Mouse (Mus musculus) CD4-positive, CD25-positive, alpha-beta regulatory T cell, adult 2 months (primary cell): ENCODE measurements around the gene Zfp712.
A peak's percentile ranks its signal among the peaks of the same experiment; 100 is the strongest.

Source experiments
- DNase-seq: peaks from one replicate; pipeline ENCODE4 v3.0.0-alpha.2; 2012; ENCODE audit warnings: low read depth, low spot score

Zfp712 gene

DNA sequence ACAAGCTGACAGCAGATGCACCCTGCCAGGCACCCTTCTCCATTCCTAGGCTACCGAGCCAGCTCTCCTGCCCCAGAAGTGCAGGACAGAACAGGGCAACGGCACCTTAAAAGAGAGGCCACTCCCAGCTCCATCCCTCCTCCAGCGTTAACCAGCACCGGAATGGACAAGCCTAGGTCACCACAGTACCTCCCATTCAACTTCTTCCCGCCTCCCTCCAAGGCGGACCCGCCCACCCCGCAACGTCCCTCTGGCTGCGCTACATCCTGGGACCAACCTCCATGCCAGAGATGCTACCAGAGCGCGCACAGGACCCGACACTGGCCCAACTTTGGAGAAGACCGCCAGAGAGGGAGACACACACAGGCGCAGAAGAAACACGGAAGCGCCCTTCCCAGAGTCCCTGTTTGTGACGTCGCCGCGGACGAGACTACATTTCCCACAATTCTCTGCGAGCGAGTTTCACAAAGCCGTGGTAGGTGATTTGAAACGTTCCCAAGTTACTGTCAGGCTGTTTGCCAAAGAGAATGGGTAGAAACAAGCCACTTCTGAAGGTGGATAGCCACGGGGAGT lies at the start of gene Zfp712:
Gene Zfp712, minus strand, starts transcription at position 385 of the 573 bp plus-strand sequence.
- peak; percentile 92 for DNase-seq

DNA sequence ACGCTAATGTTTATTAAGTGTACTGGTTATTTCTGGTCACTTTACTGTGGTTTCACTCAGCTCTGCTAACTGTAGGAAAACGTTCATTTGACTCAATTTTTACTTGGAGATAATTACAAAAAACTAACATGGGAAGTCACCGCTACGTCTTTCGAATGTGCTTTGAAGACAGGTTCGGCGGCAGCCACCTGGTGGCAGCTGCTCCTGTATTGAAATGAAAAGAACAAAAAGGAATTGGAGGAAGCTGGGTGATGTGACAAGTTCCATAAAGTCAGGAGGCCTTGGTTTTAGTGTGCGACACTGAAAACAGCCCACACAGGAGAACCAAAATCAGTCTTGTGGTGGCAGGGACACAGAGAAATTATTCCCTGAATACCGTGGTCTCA lies 47.8 kb upstream of the Zfp712 start:
- DNase-seq = no peak

DNA sequence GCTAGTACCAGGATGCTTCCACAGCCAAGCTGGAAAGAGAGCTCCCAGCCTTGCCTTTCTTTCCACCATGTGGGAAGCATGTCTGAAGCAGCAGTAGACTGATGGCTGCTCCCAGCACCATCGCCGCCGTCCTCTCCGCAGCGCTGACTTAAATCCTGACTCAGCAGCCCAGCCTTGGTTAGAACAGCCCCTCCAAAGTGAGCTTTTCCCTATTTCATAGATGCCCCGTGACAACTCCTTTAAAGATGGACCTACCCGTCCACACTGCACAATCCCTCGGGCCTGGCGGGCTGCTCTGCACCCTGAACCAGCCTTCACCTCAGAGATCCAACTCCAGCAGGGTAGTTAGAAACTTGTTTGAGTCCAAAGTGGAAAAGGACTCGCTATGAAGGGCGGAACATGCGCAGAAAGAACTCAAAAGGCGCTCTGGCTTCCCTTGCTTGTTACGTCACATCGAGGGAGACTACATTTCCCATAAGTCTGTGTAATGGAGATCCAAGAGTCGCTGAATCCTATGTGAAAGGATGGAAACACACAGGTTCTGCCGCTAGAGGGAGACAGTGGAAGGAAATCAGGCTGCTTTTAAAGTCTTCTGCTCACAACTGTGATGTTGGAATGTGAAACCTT lies 47.3 kb upstream of the Zfp712 start, which contains the start of gene Gm28557:
Gene Gm28557, minus strand, starts transcription at position 411 of the 627 bp plus-strand sequence.
- peak; percentile 96 for DNase-seq

DNA sequence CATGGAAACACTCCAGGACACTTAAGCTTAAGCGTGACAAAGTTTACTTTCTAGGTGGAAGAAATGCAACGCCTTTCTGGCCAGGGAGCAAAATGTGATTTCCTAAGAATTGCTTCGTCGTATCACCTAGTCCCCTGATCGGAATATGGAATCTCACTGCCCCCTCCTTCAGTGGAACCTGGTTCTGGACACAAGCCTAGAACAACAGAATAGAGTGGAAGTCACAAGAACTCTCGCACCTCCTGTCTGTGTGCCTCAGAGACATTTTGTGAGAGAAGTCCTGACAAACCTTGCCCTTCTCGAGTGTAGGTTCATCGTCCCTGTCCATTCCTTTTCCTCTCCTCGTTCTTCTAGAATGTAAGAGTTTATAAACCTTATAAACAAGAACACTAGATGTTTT lies 46.7 kb upstream of the Zfp712 start:
- DNase-seq = no peak

DNA sequence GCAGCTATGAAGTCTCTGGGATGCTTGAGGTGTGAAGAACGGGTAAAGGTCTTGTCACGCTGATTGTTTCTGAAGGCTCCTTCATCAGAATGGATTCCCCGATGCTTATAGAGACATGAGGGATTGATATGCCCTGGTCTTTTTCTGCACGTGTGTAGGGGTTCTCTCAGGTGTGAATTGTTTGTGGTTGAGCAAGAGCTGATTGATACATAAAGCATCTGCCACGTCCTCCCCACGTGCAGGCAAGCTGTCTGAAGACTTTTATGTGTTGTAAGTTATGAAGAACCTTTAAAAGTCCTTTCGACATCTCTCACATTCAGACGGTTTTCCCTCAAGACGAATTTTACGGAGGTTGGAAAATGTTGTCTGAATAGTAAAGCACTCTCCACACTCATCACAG lies 36.9 kb upstream of the Zfp712 start, which contains the start of gene Zfp708:
Gene Zfp708, minus strand, starts transcription at position 101 of the 400 bp plus-strand sequence.
- DNase-seq = no peak

DNA sequence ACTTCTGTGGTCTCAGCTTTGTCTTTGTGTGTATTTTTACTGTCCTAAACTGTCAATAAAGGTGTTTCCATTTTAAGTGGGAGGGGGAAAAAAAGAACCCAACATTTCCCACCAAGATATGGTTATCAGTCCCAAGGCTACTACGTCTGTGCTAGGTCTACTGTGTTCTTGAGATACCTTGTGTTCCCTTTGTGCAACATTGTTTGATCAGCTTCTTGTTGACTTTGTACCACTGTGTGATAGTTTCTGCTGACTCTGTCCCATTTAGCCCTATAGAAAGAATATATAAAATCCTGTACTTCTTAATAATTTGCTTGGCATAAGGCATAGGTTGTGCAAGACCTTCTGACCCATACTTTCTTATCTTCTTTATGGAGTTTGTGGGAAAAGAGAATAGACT lies 29.2 kb upstream of the Zfp712 start:
- no peak for DNase-seq

DNA sequence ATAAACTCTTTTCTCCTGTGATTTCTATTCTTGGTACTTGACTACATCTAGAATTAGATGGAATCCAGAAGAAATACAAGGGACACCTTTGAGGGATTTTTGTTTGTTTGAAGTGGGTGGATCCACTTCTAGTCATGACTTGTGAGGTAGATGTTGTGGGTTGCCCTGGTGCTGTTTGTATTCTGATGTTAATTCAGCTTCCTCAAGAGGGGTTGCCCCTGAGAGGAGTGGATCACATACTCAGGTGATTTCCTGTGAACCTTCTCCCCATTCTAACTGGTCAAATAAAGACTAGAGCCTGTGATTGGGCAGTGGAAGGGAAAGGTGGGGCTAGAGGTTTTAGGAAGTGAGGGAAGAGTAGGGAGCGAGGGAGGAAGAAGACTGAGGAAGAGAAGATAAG lies 21.0 kb upstream of the Zfp712 start:
- peak; percentile 35 for DNase-seq

DNA sequence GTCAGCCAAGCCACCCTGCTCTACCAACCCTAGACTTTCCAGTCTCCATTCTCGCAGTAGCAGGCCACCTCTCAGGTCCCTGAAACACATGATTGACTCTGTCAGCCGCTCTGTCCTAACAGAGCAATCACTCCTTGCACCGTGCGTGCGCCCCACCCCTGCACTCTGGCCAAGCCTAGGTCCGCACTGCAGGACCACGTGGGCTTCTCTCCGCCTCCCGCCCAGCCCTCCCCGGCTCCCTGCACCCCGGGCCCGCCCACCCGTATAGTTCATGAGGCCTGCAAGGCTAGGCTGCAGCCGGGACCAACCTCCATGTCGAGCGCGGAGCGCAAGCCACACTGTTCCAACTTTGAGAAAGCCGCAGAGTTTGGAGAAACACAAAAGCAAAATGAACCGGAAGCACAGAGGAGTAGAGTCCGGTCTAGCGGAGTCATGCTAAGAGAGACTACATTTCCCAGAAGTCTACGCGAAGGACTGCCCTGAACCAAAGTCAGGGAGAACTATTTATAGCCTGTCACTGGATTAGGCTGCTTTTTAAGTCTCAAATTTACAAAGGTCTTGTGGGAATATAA lies 20.3 kb upstream of the Zfp712 start:
- DNase-seq = peak; percentile 77

DNA sequence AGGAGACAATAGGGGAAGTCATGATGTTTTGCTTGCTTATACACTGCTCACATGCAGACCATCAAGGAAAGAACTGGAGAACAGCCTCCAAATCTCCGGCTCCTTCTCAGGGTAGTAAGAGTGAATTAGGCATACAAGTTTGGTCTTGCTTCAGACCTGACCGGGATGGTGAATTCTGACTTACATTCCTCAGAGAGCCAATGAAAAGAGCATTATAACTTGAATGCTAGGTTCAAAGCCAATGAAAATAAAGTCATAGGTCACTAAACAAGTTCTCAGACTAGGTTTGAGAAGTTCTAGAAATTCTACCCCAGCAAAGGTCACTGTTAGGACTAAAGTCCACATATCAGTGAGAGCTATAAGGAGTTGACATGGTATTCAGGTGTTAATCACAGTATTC lies 16.3 kb upstream of the Zfp712 start:
- DNase-seq = no peak

DNA sequence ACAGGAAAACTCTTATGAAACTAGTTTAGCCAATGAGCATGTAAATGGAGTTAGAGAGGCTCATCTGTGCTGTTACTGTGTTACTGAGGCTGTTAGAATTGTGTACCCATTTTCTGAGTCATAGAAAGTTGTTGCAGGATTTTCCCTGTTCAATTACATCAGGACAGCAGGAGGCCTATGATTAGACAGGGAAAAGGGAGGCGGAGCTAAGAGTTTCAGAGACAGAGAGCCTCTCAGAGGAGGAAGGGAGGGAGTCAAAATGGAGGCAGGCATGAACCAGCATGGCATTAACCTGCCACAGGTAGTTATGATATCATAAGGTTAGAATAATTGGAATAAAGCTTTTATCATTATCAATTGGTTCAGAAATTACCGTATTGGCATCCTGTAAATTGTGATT lies 11.8 kb upstream of the Zfp712 start:
- no peak for DNase-seq

DNA sequence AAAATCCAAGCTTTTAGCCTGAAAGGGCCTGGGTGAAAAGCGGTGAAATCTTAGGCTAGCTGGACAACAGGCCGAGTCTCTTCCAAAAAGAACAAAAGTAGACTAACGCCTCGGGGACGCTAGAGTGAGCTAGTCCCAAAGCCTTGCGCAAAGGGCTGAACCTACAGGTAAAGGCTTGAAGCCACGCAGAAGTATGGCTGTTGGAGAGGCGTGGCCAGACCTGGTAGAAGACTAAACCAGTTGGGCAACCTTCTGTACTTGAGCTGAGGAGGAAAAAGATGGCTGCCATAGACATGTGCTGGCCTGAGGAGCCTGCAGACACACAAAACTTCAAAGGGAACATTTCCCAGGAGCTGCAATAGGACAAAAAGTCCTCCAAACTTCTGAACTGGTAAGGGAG lies 4.4 kb upstream of the Zfp712 start:
- DNase-seq = no peak

DNA sequence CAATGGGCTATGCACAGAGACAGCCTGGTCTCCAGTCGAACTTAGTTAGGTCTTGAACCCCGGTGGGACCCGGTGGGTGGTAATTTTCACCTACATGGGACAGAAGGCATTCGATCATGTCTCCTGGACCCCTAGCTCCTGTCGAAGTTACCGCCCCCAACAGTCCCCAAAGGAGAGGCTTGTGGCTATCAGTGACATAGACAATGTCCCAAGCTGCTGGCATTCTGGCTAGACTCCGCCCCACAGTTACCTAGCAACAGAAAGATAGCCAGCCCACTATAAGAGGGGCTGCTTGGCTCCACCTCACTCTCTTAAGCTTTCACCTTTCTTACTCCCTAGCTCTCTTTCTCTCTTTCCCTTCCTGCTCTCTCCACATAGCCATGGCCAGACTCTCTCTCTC lies 1.5 kb upstream of the Zfp712 start:
- no peak for DNase-seq

DNA sequence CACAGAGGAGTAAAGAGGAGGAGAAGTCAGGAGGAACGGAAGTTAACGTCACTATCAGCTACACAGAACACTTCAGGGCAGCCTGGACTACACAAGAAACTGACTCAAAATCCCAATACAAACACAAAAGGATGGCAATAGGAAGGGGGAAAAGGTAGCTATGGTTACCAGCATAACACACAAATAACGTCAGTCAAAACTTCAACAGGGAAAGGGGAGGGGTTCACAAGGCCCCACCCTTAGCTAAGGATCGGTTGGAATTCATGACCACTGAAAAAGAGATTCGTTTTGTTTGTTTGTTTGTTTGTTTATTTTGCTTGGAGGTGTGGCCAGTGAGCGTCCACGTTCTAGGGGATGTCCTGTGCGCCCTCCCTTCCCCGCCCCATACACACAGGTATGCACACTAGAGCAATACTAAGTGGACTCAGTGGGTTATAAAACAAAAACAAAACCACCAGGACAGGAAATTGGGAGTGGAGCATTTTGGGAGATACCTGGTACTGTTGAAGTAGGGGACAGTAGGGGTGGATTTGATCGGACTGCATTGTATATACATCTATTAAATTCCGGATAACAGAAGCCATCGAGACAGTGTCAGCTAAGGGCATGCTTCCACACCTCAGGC lies 697 bp downstream of the Zfp712 start:
- DNase-seq = peak; percentile 28
